Mouse (Mus musculus) C2C12 (cell line): Measurements from ENCODE around the gene Tbc1d8.

Experiments
- CTCF ChIP-seq: IDR thresholded peaks from one replicate; pipeline ENCODE4 v1.5.1; 2011; ENCODE audit not compliant: control insufficient read depth, insufficient read depth, insufficient read length
- MAX ChIP-seq: IDR thresholded peaks from one replicate; pipeline ENCODE4 v1.6.1; 2011; ENCODE audit warnings: mild to moderate bottlenecking, control low read depth
- USF1 ChIP-seq: IDR thresholded peaks from one replicate; pipeline ENCODE4 v1.6.1; 2011; ENCODE audit warnings: low read depth, mild to moderate bottlenecking, control low read depth, moderate library complexity

- TF ChIP-seq CTCF = no peak
- no peak for TF ChIP-seq MAX
- no peak for TF ChIP-seq USF1
Observed at GRCm38 (mm10) chr1:39504261-39504660, 25.7 kb upstream of the Tbc1d8 start.
